Mouse (Mus musculus): ENCODE measurements around the gene Kcnh6. TPM values are rescaled to one million over a fixed set of nuclear protein-coding genes. Genes with fewer than 3 reads are reported as not detected.
"Not testable (repeated sequence)": the region's sequence is repeated elsewhere in the genome, so short reads cannot be mapped to it uniquely, and the experiment has no call there.

Kcnh6 gene
- polyA plus RNA-seq, 1 experiment from 2014 or later: 16.7 TPM

DNA sequence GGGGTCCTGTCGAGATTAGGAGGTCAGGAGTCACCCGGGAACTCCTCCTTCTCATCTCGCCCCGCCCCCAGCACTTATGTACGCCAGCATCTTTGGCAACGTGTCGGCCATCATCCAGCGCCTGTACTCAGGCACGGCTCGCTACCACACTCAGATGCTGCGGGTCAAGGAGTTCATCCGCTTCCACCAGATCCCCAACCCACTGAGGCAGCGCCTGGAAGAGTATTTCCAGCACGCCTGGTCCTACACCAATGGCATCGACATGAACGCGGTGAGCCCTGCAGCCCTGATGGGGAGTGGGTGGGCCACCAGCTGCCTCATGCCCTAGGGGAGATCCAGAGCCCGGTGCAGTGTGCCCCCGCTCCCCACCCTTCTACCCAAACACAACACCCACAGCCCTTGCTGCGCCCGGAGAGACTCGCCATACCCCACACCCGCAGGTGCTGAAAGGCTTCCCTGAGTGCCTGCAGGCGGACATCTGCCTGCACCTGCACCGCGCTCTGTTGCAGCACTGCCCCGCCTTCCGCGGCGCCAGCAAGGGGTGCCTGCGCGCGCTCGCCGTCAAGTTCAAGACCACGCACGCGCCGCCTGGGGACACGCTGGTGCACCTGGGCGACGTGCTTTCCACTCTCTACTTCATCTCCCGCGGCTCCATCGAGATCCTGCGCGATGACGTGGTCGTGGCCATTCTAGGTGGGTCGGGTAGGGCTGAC is 12.3 kb downstream of the Kcnh6 start:
- H3K36me3 ChIP-seq: no peaks in the 10 kb centered on the region
- H3K9ac ChIP-seq: peak overlapping the region; percentile 76
- ATAC-seq (ENCODE audit: low read depth): peak; percentile 86
- H3K4me3 ChIP-seq: peak overlapping the region; percentile 46
- peaks cover 17% of the 10 kb centered on the region for H3K4me1 ChIP-seq (replicated peaks)
- H3K27me3 ChIP-seq: peaks cover 16% of the 10 kb centered on the region
- no peaks in the 10 kb centered on the region for H3K9me3 ChIP-seq
- 1% methylated on average over 50 of the region's 50 CpGs for WGBS
- peak overlapping the region; percentile 67 for H3K4me2 ChIP-seq
- H3K27ac ChIP-seq (replicated peaks): peak overlapping the region; percentile 61

DNA sequence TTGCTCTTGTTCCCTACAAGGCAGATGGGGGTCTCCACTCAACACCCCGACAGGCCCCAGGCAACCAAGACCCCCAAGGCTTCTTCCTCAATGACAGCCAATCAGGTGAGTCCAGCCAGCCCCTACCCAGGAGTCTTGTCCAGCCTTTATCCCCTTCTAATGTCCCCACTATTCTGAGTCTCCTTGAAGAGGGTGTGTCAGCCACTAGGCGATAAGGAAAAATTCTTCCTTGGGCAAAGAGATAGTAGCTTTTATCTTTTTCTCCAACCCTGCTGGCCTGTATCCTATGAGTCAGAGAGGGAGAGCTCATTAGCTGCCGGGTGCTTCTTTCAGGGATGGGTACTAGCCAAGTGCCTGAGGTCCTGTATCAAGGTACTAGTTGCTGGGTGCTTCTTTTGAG is 17.9 kb downstream of the Kcnh6 start:
- Histone ChIP-seq H3K36me3 (peaks cover 5% of the 10 kb centered on the region; the same call in 1 of the 2 replicates), H3K4me2 (no peak overlapping the region), H3K9me3 (no peaks in the 10 kb centered on the region), H3K4me3 (no peak overlapping the region), H3K27ac (replicated peaks) (no peak overlapping the region), H3K4me1 (replicated peaks) (peaks cover 8% of the 10 kb centered on the region; the same call in 1 of the 2 replicates), H3K9ac (no peak overlapping the region), H3K27me3 (peaks cover 14% of the 10 kb centered on the region)
- ATAC-seq (ENCODE audit: low read depth): no peak
- WGBS: 92% methylated on average over 3 of the region's 3 CpGs

DNA sequence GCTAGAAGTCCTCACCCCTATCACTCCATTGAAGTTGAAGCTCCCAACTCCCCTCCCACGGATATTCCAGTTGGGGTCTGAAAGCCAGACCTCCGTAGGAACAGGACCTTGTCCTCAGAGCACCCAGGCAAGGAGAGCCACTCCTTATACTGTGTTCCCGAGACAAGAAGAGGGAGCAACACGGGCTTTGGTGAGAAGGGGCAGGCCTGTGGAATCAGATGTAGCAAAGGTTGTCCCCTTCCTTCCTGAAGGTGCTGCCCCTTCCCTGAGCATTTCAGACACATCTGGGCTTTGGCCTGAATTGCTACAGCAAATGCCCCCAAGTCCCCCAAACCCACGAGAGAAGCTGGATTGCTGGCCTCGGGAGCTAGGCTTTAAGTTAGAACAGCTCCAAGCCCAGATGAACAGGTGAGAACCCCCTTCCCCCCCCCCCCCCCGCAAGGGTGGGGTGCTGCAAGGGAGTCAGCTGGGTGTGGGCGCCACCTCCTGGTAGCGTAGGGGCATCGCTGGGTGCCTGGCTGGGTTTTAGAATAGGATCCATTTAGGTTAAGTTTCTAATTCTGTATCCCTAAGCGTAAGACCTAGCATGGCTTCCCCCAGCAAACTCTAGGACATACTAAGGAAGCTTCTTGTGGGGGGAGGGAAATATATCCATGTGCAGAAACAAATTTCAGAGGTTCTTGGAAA is 18.7 kb downstream of the Kcnh6 start:
- Histone ChIP-seq H3K9me3 (no peaks in the 10 kb centered on the region), H3K4me1 (replicated peaks) (peaks cover 3% of the 10 kb centered on the region; the same call in 1 of the 2 replicates), H3K4me2 (no peak overlapping the region), H3K27me3 (peaks cover 6% of the 10 kb centered on the region; the same call in 1 of the 2 replicates), H3K4me3 (no peak overlapping the region), H3K36me3 (peaks cover 5% of the 10 kb centered on the region; the same call in 1 of the 2 replicates), H3K27ac (replicated peaks) (no peak overlapping the region), H3K9ac (no peak overlapping the region)
- ATAC-seq (ENCODE audit: low read depth): no peak
- 42% methylated on average over 11 of the region's 11 CpGs for WGBS

DNA sequence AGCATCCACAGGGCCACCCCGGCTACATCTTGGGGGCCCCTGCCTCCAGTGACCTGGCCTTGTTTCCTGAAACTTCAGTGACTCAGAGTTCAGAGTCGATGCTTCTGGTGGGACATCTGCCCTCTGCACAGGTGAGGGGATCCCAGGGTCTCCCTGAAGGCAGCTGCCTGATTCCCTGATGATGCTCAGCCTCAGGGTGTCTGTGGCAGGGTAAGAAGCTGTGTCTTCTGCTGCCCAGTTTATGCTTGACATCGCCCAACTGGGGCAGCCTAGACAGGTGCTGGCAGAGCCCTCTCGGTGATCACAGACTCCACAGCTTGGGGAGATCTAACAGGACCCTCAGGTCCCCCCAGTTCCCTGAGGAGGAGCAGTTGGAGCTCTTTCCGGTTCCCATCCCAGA is 19.7 kb downstream of the Kcnh6 start:
- H3K9ac ChIP-seq: no peak overlapping the region
- WGBS: 88% methylated on average over 5 of the region's 5 CpGs
- H3K36me3 ChIP-seq: peaks cover 5% of the 10 kb centered on the region; the same call in 1 of the 2 replicates
- H3K27me3 ChIP-seq: no peaks in the 10 kb centered on the region
- H3K4me1 ChIP-seq (replicated peaks): peaks cover 3% of the 10 kb centered on the region; the same call in 1 of the 2 replicates
- H3K4me2 ChIP-seq: no peak overlapping the region
- peak; percentile 27; the same call in 1 of the 2 replicates for ATAC-seq (ENCODE audit: low read depth)
- no peak overlapping the region for H3K4me3 ChIP-seq
- no peaks in the 10 kb centered on the region for H3K9me3 ChIP-seq
- H3K27ac ChIP-seq (replicated peaks): no peak overlapping the region

DNA sequence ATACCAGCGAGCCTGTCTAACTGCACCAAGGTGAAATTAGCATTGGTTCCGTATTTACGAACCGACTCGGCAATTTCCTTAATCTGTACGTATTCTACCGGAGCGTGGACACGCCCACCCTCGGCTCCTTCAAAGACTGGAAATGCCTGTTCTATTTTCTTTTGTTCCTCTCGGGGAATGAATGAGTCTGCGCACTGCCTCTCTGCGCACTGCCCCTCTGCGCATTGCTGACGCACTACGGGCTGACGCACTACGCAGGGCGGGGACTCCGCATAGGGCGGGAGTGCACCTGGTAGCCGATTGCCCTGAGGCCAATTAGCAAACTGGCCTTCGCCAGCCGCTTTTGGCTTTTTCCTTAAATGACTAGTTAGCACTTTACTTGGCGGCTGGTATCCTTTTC is 24.1 kb downstream of the Kcnh6 start:
- H3K36me3 ChIP-seq; ATAC-seq (ENCODE audit: low read depth); H3K9me3 ChIP-seq; H3K27me3 ChIP-seq: not testable (repeated sequence)
- 39% methylated on average over 12 of the region's 25 CpGs for WGBS
- H3K4me2 ChIP-seq: peak overlapping the region; percentile 40; the same call in 1 of the 2 replicates
- peaks cover 16% of the 10 kb centered on the region for H3K4me1 ChIP-seq (replicated peaks)
- peak overlapping the region; percentile 63 for H3K9ac ChIP-seq
- peak overlapping the region; percentile 84 for H3K27ac ChIP-seq (replicated peaks)
- H3K4me3 ChIP-seq: peak overlapping the region; percentile 37

- Histone ChIP-seq H3K27me3 (no peaks in the 10 kb centered on the region), H3K36me3 (no peaks in the 10 kb centered on the region), H3K27ac (replicated peaks) (peak overlapping the region; percentile 78), H3K4me1 (replicated peaks) (peaks cover 26% of the 10 kb centered on the region), H3K4me3 (peak overlapping the region; percentile 14), H3K9ac (peak overlapping the region; percentile 66), H3K9me3 (no peaks in the 10 kb centered on the region), H3K4me2 (peak overlapping the region; percentile 46)
- ATAC-seq (ENCODE audit: low read depth): 0 out of 2 replicates have a peak, but pooled peaks have one; percentile 3
- 36% methylated on average over 11 of the region's 11 CpGs for WGBS
Measured at GRCm38 (mm10) chr11:106033491-106033919, 25.6 kb downstream of the Kcnh6 start.

- H3K9ac ChIP-seq: no peak overlapping the region
- H3K4me1 ChIP-seq (replicated peaks): peaks cover 39% of the 10 kb centered on the region
- no peak for ATAC-seq (ENCODE audit: low read depth)
- no peaks in the 10 kb centered on the region for H3K9me3 ChIP-seq
- H3K27ac ChIP-seq (replicated peaks): no peak overlapping the region
- no peaks in the 10 kb centered on the region for H3K36me3 ChIP-seq
- H3K4me3 ChIP-seq: no peak overlapping the region
- no peak overlapping the region for H3K4me2 ChIP-seq
- H3K27me3 ChIP-seq: no peaks in the 10 kb centered on the region
- 87% methylated on average over 9 of the region's 9 CpGs for WGBS
Measured at GRCm38 (mm10) chr11:106034986-106035385, 27.1 kb downstream of the Kcnh6 start.

DNA sequence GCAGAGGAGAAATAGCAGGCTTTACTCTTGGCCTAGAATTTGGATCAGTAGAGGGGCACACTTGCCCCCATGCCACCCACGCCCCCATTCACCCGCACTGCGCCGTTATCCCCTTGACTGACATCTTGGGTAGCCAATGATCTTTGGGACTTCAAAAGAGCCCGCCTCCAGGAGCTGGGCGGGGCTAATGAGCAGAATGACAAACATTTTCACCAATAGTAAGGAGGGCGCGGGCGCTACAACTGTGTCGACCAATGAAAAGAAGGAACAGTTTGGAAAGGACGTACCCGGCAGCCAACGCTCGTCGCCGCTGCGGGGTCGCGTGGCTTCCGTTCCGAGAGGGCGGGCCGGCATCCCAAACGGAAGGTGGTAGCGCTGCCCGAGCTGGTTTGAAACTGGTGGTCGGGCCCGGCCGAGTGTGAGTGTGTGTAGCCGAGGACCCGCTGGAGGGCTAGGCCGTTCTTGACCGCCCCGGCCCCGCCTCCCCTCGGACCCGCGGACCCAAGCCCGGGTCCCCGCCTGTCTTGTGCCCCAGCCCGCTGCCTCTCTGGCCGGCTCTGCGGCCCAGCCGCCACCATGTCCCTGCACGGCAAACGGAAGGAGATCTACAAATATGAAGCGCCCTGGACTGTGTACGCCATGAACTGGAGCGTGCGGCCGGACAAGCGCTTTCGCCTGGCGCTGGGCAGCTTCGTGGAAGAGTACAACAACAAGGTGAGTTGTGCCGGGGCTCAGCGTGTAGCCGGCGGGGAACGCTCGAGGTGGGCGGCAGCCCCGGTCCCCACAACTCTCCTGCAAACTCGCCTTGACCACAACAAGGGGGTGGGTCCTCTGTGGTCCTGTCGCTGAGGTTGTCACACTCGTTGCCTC is 28.9 kb downstream of the Kcnh6 start, which contains the start of gene Dcaf7:
Gene Dcaf7 (plus strand): TSS at position 325 of the 870 bp plus-strand sequence.
- Histone ChIP-seq H3K27ac (replicated peaks) (peak within 1 kb of the TSS; percentile 95), H3K9ac (peak within 1 kb of the TSS; percentile 96), H3K36me3 (no peaks in the 10 kb centered on the region; the same call in 1 of the 2 replicates), H3K9me3 (no peaks in the 10 kb centered on the region), H3K4me2 (peak within 1 kb of the TSS; percentile 83), H3K4me1 (replicated peaks) (peaks cover 46% of the 10 kb centered on the region), H3K27me3 (no peaks in the 10 kb centered on the region), H3K4me3 (peak within 1 kb of the TSS; percentile 99)
- ATAC-seq (ENCODE audit: low read depth): peak; percentile 98
- WGBS: under 1% methylated on average over 66 of the region's 66 CpGs

- peak overlapping the region; percentile 95 for H3K27ac ChIP-seq (replicated peaks)
- peaks cover 46% of the 10 kb centered on the region for H3K4me1 ChIP-seq (replicated peaks)
- H3K9ac ChIP-seq: peak overlapping the region; percentile 96
- peak overlapping the region; percentile 99 for H3K4me3 ChIP-seq
- H3K36me3 ChIP-seq: no peaks in the 10 kb centered on the region; the same call in 1 of the 2 replicates
- no peaks in the 10 kb centered on the region for H3K27me3 ChIP-seq
- peak; percentile 60 for ATAC-seq (ENCODE audit: low read depth)
- peak overlapping the region; percentile 83 for H3K4me2 ChIP-seq
- WGBS: under 1% methylated on average over 13 of the region's 13 CpGs
- H3K9me3 ChIP-seq: no peaks in the 10 kb centered on the region
Measured at GRCm38 (mm10) chr11:106037418-106037751, 29.5 kb downstream of the Kcnh6 start.

GRCm38 (mm10) chr11:106044349-106044748 is 36.4 kb downstream of the Kcnh6 start:
- Histone ChIP-seq H3K9me3 (no peaks in the 10 kb centered on the region), H3K4me1 (replicated peaks) (peaks cover 12% of the 10 kb centered on the region), H3K27me3 (no peaks in the 10 kb centered on the region), H3K27ac (replicated peaks) (no peak overlapping the region), H3K9ac (no peak overlapping the region), H3K36me3 (peaks cover 36% of the 10 kb centered on the region), H3K4me2 (no peak overlapping the region), H3K4me3 (no peak overlapping the region)
- ATAC-seq (ENCODE audit: low read depth): no peak

- H3K9me3 ChIP-seq: no peaks in the 10 kb centered on the region
- 0 out of 2 replicates have a peak, but pooled peaks cover 6% of the 10 kb centered on the region for H3K4me1 ChIP-seq (replicated peaks)
- no peak overlapping the region for H3K4me2 ChIP-seq
- no peaks in the 10 kb centered on the region for H3K27me3 ChIP-seq
- no peak overlapping the region for H3K9ac ChIP-seq
- 100% methylated on average over 1 of the region's 1 CpGs for WGBS
- peaks cover 45% of the 10 kb centered on the region for H3K36me3 ChIP-seq
- H3K4me3 ChIP-seq: no peak overlapping the region
- H3K27ac ChIP-seq (replicated peaks): no peak overlapping the region
- no peak for ATAC-seq (ENCODE audit: low read depth)
Measured at GRCm38 (mm10) chr11:106045256-106045655, 37.3 kb downstream of the Kcnh6 start.
